Mouse (Mus musculus) liver, postnatal 0 days (tissue): ENCODE measurements at regions not wholly inside any gene's neighbourhood (a gene's known extent, or its start where the extent isn't known, plus 50 kb on each side); places are given as distances from the start of the nearest gene placed in this dataset.

ENCODE experiments used
- CTCF ChIP-seq: sonication (generic); IDR thresholded peaks from 2 replicates; pipeline ENCODE4 v1.5.1; 2016; ENCODE audit warnings: antibody characterized with exemption, low read depth
- EP300 ChIP-seq: IDR thresholded peaks from 2 replicates; pipeline ENCODE4 v1.6.1; 2016; ENCODE audit warnings: antibody characterized with exemption, low read depth, mild to moderate bottlenecking

DNA sequence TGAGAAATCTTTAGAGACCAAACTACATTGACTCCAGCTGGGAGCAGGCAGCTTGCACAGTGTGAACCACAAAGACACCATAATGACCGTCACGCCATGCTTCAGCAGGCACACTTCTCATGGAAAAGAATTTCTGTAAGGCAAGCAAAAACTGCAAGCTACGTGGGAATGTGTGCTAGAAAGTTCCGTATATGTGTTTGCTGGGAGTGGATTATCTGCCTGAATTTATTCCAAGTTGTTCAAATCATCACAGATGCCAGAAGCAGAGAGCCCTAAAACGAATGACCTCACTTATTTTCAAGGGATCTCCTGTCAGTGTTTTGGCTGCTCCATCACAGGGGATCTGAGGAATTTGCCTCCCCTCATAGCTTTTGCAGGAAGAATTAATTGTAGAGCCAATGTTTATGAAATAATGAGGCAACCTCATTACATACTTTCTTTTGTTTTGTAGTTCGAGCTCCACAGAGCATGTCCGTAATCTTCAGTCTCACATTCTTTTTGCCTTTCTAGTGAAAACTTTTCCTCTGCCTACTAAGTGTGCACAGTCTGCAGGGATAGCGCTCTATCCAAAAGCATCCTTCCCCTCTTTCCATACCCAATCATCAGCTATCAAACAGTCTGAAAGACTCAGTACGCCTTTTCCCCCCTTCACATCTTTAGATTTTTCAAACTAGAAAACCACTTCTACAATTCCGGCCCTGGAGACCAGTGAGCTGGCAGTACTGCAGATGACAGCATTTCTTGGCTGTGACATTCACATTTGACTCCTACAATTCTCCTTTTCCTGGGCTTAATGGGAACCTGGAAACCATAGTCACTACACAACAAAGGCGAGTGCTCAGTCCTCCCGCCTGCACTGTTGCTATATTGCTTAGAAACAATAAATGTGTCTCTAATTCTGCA is 898.0 kb downstream of the Ttll7 start:
- TF ChIP-seq CTCF, result no peak
- TF ChIP-seq EP300, result no peak
